ENCODE assay signal across 2 mouse cellular contexts in the genomic region with DNA sequence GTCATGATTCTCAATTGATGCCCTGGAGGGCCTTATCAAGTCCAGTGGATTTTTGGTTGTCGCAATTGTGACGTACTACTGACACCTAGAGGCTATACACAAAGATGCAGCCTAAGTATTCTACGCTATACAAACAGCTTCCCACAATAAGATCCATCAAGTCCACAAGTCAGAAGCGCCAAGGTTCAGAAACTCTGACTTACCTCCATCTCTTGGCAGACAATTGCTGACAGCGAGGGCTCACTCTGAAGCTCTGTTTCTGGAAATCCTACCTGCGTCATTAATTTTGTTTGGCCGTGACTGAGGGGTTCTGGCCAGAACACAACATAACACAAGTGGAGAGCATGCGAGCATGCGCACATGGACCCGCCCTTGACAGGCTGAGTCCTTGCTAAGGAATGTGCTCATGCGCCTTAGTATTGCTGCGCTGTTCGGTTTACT.
TF ChIP-seq lines count a peak whose summit lies in the region.

No protein-coding gene starts in this region.

TF ChIP-seq in CH12.LX, 34 proteins besides CTCF, POLR2A, EP300 and RAD21:
- no peak for TF ChIP-seq ZMIZ1 (IDR thresholded peaks at IDR 0.05; ENCODE audit: low read depth, low read length)
- TF ChIP-seq MAX (IDR thresholded peaks at IDR 0.05; ENCODE audit: low read length) = peak; percentile 48; the same call in 1 of the 2 replicates
- TF ChIP-seq JUND (conservative IDR thresholded peaks at IDR 0.05; ENCODE audit: low read depth, low read length) = no peak
- no peak for TF ChIP-seq KAT2A (IDR thresholded peaks at IDR 0.05; ENCODE audit: insufficient replicate concordance, low read length)
- TF ChIP-seq MAFK (IDR thresholded peaks at IDR 0.05; ENCODE audit: insufficient replicate concordance, low read length) = no peak
- TF ChIP-seq ZC3H11A (IDR thresholded peaks at IDR 0.05; ENCODE audit: low read depth, low read length) = peak; percentile 41; the same call in 1 of the 2 replicates
- no peak for TF ChIP-seq TCF12 (IDR thresholded peaks at IDR 0.05; ENCODE audit: low read depth, low read length)
- TF ChIP-seq PAX5 (IDR thresholded peaks at IDR 0.05; ENCODE audit: low read length) = no peak
- no peak for TF ChIP-seq NELFE (IDR thresholded peaks at IDR 0.05; ENCODE audit: low read depth, low read length)
- no peak for TF ChIP-seq ETS1 (conservative IDR thresholded peaks at IDR 0.05; ENCODE audit: low read depth, low read length)
- peak; percentile 75 for TF ChIP-seq NRF1 (IDR thresholded peaks at IDR 0.05; ENCODE audit: low read depth, low read length)
- no peak for TF ChIP-seq SIN3A (IDR thresholded peaks at IDR 0.05; ENCODE audit: low read length)
- TF ChIP-seq SMC3 (IDR thresholded peaks at IDR 0.05; ENCODE audit: low read depth, low read length) = peak; percentile 76

TF ChIP-seq in myocyte, 11 proteins besides CTCF, POLR2A, EP300 and RAD21:
- TF ChIP-seq TCF12 (IDR thresholded peaks at IDR 0.05; ENCODE audit: insufficient read depth, poor library complexity, severe bottlenecking) (no peak), TCF3 (IDR thresholded peaks at IDR 0.05; ENCODE audit: insufficient read length, low read depth) (no peak), SRF (IDR thresholded peaks at IDR 0.05; ENCODE audit: control insufficient read depth, insufficient read length, low read depth) (no peak), MAX (IDR thresholded peaks at IDR 0.05; ENCODE audit: low read depth) (no peak), MYOD1 (IDR thresholded peaks at IDR 0.05; ENCODE audit: control insufficient read depth in 1 of 3, insufficient read length in 2 of 3, low read depth in 2 of 3) (no peak), E2F4 (IDR thresholded peaks at IDR 0.05; ENCODE audit: insufficient read depth) (no peak), REST (IDR thresholded peaks at IDR 0.05; ENCODE audit: insufficient read depth, insufficient read length) (no peak), POLR2AphosphoS2 (IDR thresholded peaks at IDR 0.05; ENCODE audit: insufficient read length, low read depth) (no peak)
